Mouse (Mus musculus): ENCODE data around the gene Epha10. TPM values are rescaled to one million over a fixed set of nuclear protein-coding genes. Genes with fewer than 3 reads are reported as not detected.

Gene Epha10
- total RNA-seq, 2 experiments from 2014 or later, result 39.0 to 42.3 TPM

DNA sequence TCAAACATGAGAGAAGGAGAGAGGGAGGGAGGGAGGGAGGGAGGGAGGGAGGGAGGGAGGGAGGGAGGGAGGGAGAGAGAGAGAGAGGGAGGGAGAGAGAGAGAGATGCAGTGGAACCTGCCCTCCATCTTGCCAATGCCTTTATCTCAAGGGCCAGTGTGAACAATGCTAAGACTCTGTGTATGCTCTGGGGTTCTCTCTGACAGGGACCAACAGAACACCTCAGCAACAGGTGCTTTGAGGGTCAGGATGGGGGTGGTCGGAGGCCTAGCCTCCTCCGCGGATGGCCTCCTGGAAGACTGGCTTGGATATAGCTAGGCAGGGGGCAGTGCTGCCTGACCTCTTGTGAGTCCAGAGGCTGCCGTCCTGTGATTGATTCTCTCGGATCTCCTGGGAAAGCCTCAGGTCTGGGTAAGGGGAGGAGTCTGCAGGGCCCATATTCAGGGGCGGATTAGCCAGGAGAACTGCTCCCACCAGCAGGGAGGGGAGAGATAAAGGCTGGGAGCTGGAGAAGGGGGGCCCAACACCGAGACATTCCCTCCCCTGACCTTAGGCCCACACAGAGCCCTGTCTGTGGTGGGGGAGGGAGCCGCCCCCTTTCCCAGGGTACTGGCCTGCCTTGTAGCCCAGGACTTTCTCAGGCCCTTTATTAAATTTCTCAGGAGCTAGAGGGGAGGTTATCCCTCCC, 84.4 kb downstream of the Epha10 start:
- DNase-seq (ENCODE audit: low spot score in 2 of 2), result no peak

Other genes with a start within 250 kb of the Epha10 start
- gene Pou3f1, start 224.1 kb upstream of the Epha10 start, total RNA-seq (2021), result 10 to 100 TPM; 49.2 to 54.0 TPM
- gene Utp11, start 187.3 kb upstream of the Epha10 start, total RNA-seq (2021), result 10 to 100 TPM; 16.8 to 18.1 TPM
- 1 to 10 TPM; 1.2 to 1.4 TPM for gene Fhl3, start 180.2 kb upstream of the Epha10 start, total RNA-seq (2021)
- gene Sf3a3, start 166.1 kb upstream of the Epha10 start, total RNA-seq (2021), result 10 to 100 TPM; 35.0 TPM
- gene Inpp5b, start 139.0 kb upstream of the Epha10 start, total RNA-seq (2021), result 10 to 100 TPM; 42.9 to 47.1 TPM
- gene Mtf1, start 78.8 kb upstream of the Epha10 start, total RNA-seq (2021), result 10 to 100 TPM; 26.0 to 29.3 TPM
- 10 to 100 TPM; 34.3 to 36.6 TPM for gene Yrdc, start 30.2 kb upstream of the Epha10 start, total RNA-seq (2021)
- 10 to 100 TPM; 79.5 to 89.0 TPM for gene 1110065P20Rik, start 29.7 kb upstream of the Epha10 start, total RNA-seq (2021)
- gene Maneal, start 18.7 kb upstream of the Epha10 start, total RNA-seq (2021), result 10 to 100 TPM; 51.5 to 52.1 TPM
- gene 9930104L06Rik, start 56.1 kb downstream of the Epha10 start, total RNA-seq (2021), result 10 to 100 TPM; 21.1 to 24.9 TPM
- gene Cdca8, start 58.4 kb downstream of the Epha10 start, total RNA-seq (2021), result 1 to 10 TPM; 1.3 to 1.8 TPM
- gene Rspo1, start 105.5 kb downstream of the Epha10 start, total RNA-seq (2021), result 1 to 10 TPM; 8.2 to 8.3 TPM
- gene Gnl2, start 135.7 kb downstream of the Epha10 start, total RNA-seq (2021), result 10 to 100 TPM; 54.8 to 62.3 TPM
- 1 to 10 TPM in 1 of 2 experiments, under 1 TPM in 1; 0.84 to 1.1 TPM for gene Dnali1, start 184.8 kb downstream of the Epha10 start, total RNA-seq (2021)
- gene Snip1, start 185.8 kb downstream of the Epha10 start, total RNA-seq (2021), result 10 to 100 TPM; 13.8 to 15.4 TPM
- gene Meaf6, start 204.2 kb downstream of the Epha10 start, total RNA-seq (2021), result 100 to 1,000 TPM; 113 to 118 TPM
- 1 to 10 TPM in 1 of 2 experiments, under 1 TPM in 1; 0.99 to 1.3 TPM for gene Zc3h12a, start 246.9 kb downstream of the Epha10 start, total RNA-seq (2021)

Measured in layer of hippocampus, adult 18-20 months (tissue).